Mouse (Mus musculus): Measurements from ENCODE around the gene Magea8.
"Not testable (repeated sequence)": the region's sequence is repeated elsewhere in the genome, so short reads cannot be mapped to it uniquely, and the experiment has no call there.

Gene Magea8

DNA sequence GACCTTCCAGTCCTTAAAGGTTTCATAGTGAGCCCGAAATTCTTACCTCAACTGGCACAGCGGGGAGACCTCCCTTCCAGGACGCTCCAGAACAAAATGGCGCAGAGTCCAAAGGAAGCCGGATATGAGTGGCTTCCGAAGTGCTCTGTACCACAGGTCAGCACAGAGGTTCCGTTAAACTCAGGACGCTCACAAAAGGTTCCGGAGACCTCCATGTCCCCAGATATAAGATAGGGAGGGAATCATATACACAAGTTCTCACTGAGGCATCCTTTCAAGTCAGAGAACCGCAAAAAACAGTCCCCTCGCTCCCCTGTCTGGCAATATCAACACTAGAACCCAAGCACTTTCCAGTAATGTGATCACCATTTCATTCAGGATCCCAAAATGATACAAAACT is at the start of gene Magea8:
TSS of gene Magea8 (minus strand) at position 101 of the 400 bp plus-strand sequence.
- not testable (repeated sequence) for DNase-seq (ENCODE audit: extremely low spot score, low spot score)

DNA sequence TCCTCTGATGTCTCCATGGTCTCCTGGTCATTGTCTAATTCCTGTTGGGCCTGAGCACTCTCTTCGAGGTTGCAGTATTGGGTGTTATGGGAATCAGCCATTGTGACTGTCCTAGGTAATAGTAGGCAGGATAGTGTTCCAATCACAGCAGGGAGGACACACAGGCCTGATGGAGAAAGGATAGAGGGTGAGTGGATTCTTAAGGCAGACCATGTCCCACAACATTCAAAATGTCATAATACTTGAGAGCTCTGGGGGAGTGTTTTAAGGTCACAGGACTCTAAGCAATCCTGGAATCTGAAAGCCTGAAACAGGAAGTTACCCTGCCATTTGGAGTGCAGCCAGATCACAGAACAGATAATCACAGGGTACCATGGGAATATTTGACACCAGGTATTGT is 46.2 kb downstream of the Magea8 start, which contains the start of gene Magea3:
TSS of gene Magea3 (minus strand) at position 101 of the 400 bp plus-strand sequence.
- DNase-seq (ENCODE audit: extremely low spot score, low spot score): not testable (repeated sequence)

DNA sequence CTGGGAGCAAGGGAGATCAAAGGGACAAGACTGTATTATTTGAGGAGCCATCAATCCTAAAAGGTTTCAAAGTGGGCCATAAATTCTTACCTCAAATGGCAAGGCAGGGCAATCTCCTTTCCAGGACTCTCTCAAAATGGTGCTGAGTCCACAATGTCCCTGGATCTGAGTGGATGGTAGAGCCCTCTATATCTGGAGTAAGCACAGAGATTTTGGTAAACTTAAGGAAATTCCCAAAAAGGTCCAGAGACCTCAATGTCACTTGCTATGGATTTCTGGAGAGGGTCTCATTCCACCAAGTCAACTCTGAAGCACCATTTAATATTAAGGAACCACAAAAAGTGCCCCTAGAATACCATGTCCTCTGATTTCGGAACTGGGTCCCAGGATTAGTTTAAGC is 59.8 kb downstream of the Magea8 start, which contains the start of gene Magea6:
TSS of gene Magea6 (minus strand) at position 101 of the 400 bp plus-strand sequence.
- not testable (repeated sequence) for DNase-seq (ENCODE audit: extremely low spot score, low spot score)

All from neural tube, embryonic 10.5 days (tissue).